10 mouse cellular contexts compared by ENCODE assay signal in genomic region chr17:29760404-29761375, GRCm38 (mm10). TPM values are rescaled to one million over a fixed set of nuclear protein-coding genes. Genes with fewer than 3 reads are reported as not detected.
DNase-seq lines count a peak whose midpoint lies in the region; ATAC-seq and TF ChIP-seq lines count a peak whose summit lies in the region.
"Had no signal": no experiment of that assay in that cellular context is flagged by ENCODE, and none has a peak within 500 bp of the region (broad histone marks: within the 10 kb centered on the region; RNA-seq: fewer than 3 reads in every experiment).

No protein-coding gene starts in this region.

- no peak for TF ChIP-seq CTCF in hindbrain, postnatal 0 days (IDR thresholded peaks at IDR 0.05; ENCODE audit: low read depth)
- TF ChIP-seq CTCF in MEL (IDR thresholded peaks at IDR 0.05 in 2 of 3, conservative IDR thresholded peaks at IDR 0.05 in 1 of 3; ENCODE audit: control insufficient read depth in 1 of 3, insufficient read depth in 1 of 3, low read depth in 2 of 3, low read length in 3 of 3, poor library complexity in 1 of 3, severe bottlenecking in 1 of 3), result no peak

- no peaks in the 10 kb centered on the region for H3K27me3 ChIP-seq in hindbrain, postnatal 0 days (ENCODE audit: insufficient read depth, low read length)
- H3K27me3 ChIP-seq in hindbrain, embryonic 16.5 days (replicated peaks; ENCODE audit: control insufficient read depth, insufficient read depth, low read length), result no peaks in the 10 kb centered on the region
- no peaks in the 10 kb centered on the region for H3K27me3 ChIP-seq in MEL (ENCODE audit: control insufficient read depth in 1 of 2, insufficient read depth in 2 of 2, low read length in 2 of 2)
- H3K27me3 ChIP-seq in forebrain, embryonic 16.5 days (replicated peaks; ENCODE audit: control insufficient read depth, insufficient read depth, low read length), result no peaks in the 10 kb centered on the region
- no peaks in the 10 kb centered on the region for H3K27me3 ChIP-seq in intestine, embryonic 16.5 days (replicated peaks; ENCODE audit: control insufficient read depth, insufficient read depth, low read length)

- 64% methylated on average over 20 of the region's 21 CpGs for WGBS in hindbrain, postnatal 0 days
- WGBS in hindbrain, embryonic 16.5 days, result 79% methylated on average over 20 of the region's 21 CpGs
- 67% methylated on average over 20 of the region's 21 CpGs for WGBS in forebrain, embryonic 16.5 days
- 73% methylated on average over 20 of the region's 21 CpGs for WGBS in intestine, embryonic 16.5 days

- no peak; a peak in 1 of 4 replicates for TF ChIP-seq EP300 in MEL (IDR thresholded peaks at IDR 0.05; ENCODE audit: low read depth in 1 of 2, low read length in 2 of 2)

- no peak overlapping the region for H3K9ac ChIP-seq in hindbrain, postnatal 0 days (replicated peaks; ENCODE audit: low read length)
- no peak overlapping the region for H3K9ac ChIP-seq in hindbrain, embryonic 16.5 days (ENCODE audit: low read depth, low read length)
- no peak overlapping the region for H3K9ac ChIP-seq in MEL (ENCODE audit: control insufficient read depth, low read depth, low read length, poor library complexity, severe bottlenecking)
- no peak overlapping the region for H3K9ac ChIP-seq in forebrain, embryonic 16.5 days (replicated peaks; ENCODE audit: low read depth, low read length)
- no peak overlapping the region for H3K9ac ChIP-seq in intestine, embryonic 16.5 days (ENCODE audit: low read depth, low read length)

- peak; percentile 49; the same call in 1 of the 2 replicates for ATAC-seq in hindbrain, postnatal 0 days
- no peak for ATAC-seq in hindbrain, embryonic 16.5 days
- peak; percentile 47 for ATAC-seq in forebrain, embryonic 16.5 days
- ATAC-seq in intestine, embryonic 16.5 days, result no peak
- ATAC-seq: intestine, postnatal 0 days had no signal

- no peak overlapping the region for H3K4me2 ChIP-seq in hindbrain, postnatal 0 days (ENCODE audit: low read depth, low read length)
- H3K4me2 ChIP-seq in hindbrain, embryonic 16.5 days (ENCODE audit: low read length), result no peak overlapping the region
- no peak overlapping the region for H3K4me2 ChIP-seq in forebrain, embryonic 16.5 days (ENCODE audit: low read length)
- no peak overlapping the region for H3K4me2 ChIP-seq in intestine, embryonic 16.5 days (ENCODE audit: low read depth, low read length)

- DNase-seq in hindbrain, postnatal 0 days (ENCODE audit: low spot score), result peak; percentile 63
- no peak for DNase-seq in MEL (ENCODE audit: low read depth, low spot score)
- DNase-seq in adrenal gland, postnatal 25 days, result peak; percentile 19
- DNase-seq in layer of hippocampus, adult 8-10 months (ENCODE audit: low spot score in 2 of 2), result no peak

- H3K79me2 ChIP-seq in MEL (ENCODE audit: control insufficient read depth, insufficient read depth, low read length, poor library complexity), result no peaks in the 10 kb centered on the region

- no peaks in the 10 kb centered on the region for H3K9me3 ChIP-seq in hindbrain, postnatal 0 days (ENCODE audit: low read length)
- H3K9me3 ChIP-seq in hindbrain, embryonic 16.5 days (ENCODE audit: control insufficient read depth, low read length), result no peaks in the 10 kb centered on the region
- no peaks in the 10 kb centered on the region for H3K9me3 ChIP-seq in MEL (replicated peaks; ENCODE audit: insufficient read depth, low read length)
- no peaks in the 10 kb centered on the region for H3K9me3 ChIP-seq in forebrain, embryonic 16.5 days (ENCODE audit: control insufficient read depth, low read length)
- H3K9me3 ChIP-seq in intestine, embryonic 16.5 days (ENCODE audit: control insufficient read depth, low read length), result no peaks in the 10 kb centered on the region

- no peak for TF ChIP-seq RAD21 in MEL (IDR thresholded peaks at IDR 0.05; ENCODE audit: low read depth, low read length)

- H3K36me3 ChIP-seq in hindbrain, postnatal 0 days (ENCODE audit: insufficient read depth, low read length), result no peaks in the 10 kb centered on the region
- H3K36me3 ChIP-seq in hindbrain, embryonic 16.5 days (ENCODE audit: control insufficient read depth, insufficient read depth, low read length), result no peaks in the 10 kb centered on the region
- peaks cover 0 to 4% of the 10 kb centered on the region in 2 experiments; a peak in 1 of 4 replicates for H3K36me3 ChIP-seq in MEL (ENCODE audit: control insufficient read depth in 1 of 2, insufficient read depth in 2 of 2, low read length in 2 of 2)
- H3K36me3 ChIP-seq in forebrain, embryonic 16.5 days (ENCODE audit: control insufficient read depth, insufficient read depth), result no peaks in the 10 kb centered on the region
- no peaks in the 10 kb centered on the region for H3K36me3 ChIP-seq in intestine, embryonic 16.5 days (ENCODE audit: control insufficient read depth, insufficient read depth, low read length)

- no peak overlapping the region for H3K4me3 ChIP-seq in hindbrain, postnatal 0 days (ENCODE audit: low read length)
- H3K4me3 ChIP-seq in hindbrain, embryonic 16.5 days (ENCODE audit: low read length), result no peak overlapping the region
- no peak overlapping the region for H3K4me3 ChIP-seq in MEL (ENCODE audit: control insufficient read depth in 1 of 2, insufficient read depth in 1 of 2, low read depth in 2 of 2, low read length in 2 of 2)
- H3K4me3 ChIP-seq in forebrain, embryonic 16.5 days (replicated peaks; ENCODE audit: low read length), result no peak overlapping the region
- no peak overlapping the region for H3K4me3 ChIP-seq in intestine, embryonic 16.5 days (ENCODE audit: low read length)
- H3K4me3 ChIP-seq: erythroblast, embryonic 14.5 days; megakaryocyte, embryonic 14.5 days had no signal

- no peaks in the 10 kb centered on the region; the same call in none of the 2 replicates for H3K4me1 ChIP-seq in hindbrain, postnatal 0 days (ENCODE audit: insufficient read depth, low read length)
- peaks cover 5% of the 10 kb centered on the region for H3K4me1 ChIP-seq in hindbrain, embryonic 16.5 days (ENCODE audit: control insufficient read depth, insufficient read depth, low read depth, low read length)
- H3K4me1 ChIP-seq in MEL (ENCODE audit: control insufficient read depth in 1 of 2, insufficient read depth in 2 of 2, low read length in 2 of 2), result peaks cover 2 to 8% of the 10 kb centered on the region in 2 experiments; a peak in 2 of 4 replicates
- peaks cover 13% of the 10 kb centered on the region for H3K4me1 ChIP-seq in forebrain, embryonic 16.5 days (replicated peaks; ENCODE audit: control insufficient read depth, insufficient read depth, low read length)
- peaks cover 5% of the 10 kb centered on the region; the same call in 1 of the 2 replicates for H3K4me1 ChIP-seq in intestine, embryonic 16.5 days (ENCODE audit: control insufficient read depth, insufficient read depth, low read length)

- no peak overlapping the region for H3K27ac ChIP-seq in hindbrain, postnatal 0 days
- no peak overlapping the region for H3K27ac ChIP-seq in hindbrain, embryonic 16.5 days (ENCODE audit: low read depth, low read length)
- no peak overlapping the region for H3K27ac ChIP-seq in MEL (ENCODE audit: control insufficient read depth, low read depth, low read length)
- H3K27ac ChIP-seq in forebrain, embryonic 16.5 days (ENCODE audit: low read length), result peak overlapping the region; percentile 70
- H3K27ac ChIP-seq in intestine, embryonic 16.5 days (ENCODE audit: low read length), result no peak overlapping the region

- no peak for TF ChIP-seq POLR2A in MEL (IDR thresholded peaks at IDR 0.05; ENCODE audit: control insufficient read depth in 1 of 2, insufficient read depth in 1 of 2, low read depth in 1 of 2, low read length in 2 of 2, poor library complexity in 1 of 2)

TF ChIP-seq in MEL, 35 proteins besides CTCF, POLR2A, EP300 and RAD21:
- TF ChIP-seq POLR2AphosphoS5 (IDR thresholded peaks at IDR 0.05; ENCODE audit: borderline replicate concordance, low read depth, low read length) (no peak), JUND (IDR thresholded peaks at IDR 0.05; ENCODE audit: low read depth, low read length) (peak; percentile 22; the same call in 1 of the 2 replicates), MAFK (IDR thresholded peaks at IDR 0.05; ENCODE audit: borderline replicate concordance, low read depth, low read length) (no peak), USF2 (IDR thresholded peaks at IDR 0.05; ENCODE audit: borderline replicate concordance in 1 of 2, insufficient read depth in 1 of 2, low read depth in 1 of 2, low read length in 2 of 2) (no peak), MYC (IDR thresholded peaks at IDR 0.05; ENCODE audit: low read depth, low read length) (no peak), E2F4 (IDR thresholded peaks at IDR 0.05; ENCODE audit: borderline replicate concordance, low read depth, low read length) (no peak), KAT2A (conservative IDR thresholded peaks at IDR 0.05; ENCODE audit: low read depth, low read length) (no peak), MEF2A (IDR thresholded peaks at IDR 0.05; ENCODE audit: extremely low read depth, insufficient replicate concordance, low read depth, low read length, poor library complexity, severe bottlenecking) (no peak)

RNA-seq across cellular contexts. Expression of gene Ccdc167, which starts 43.8 kb away (rescaled TPM):
- total RNA-seq in hindbrain, postnatal 0 days (2014; rRNA removed), result 9.7 and 14.4 TPM in 2 replicates
- 9.8 and 11.3 TPM in 2 replicates for polyA plus RNA-seq in hindbrain, postnatal 0 days (2015; fragmentation: Nextera tagmentation; extraction: Ambion mirVana)
- 9.3 and 11.1 TPM in 2 replicates for polyA plus RNA-seq in hindbrain, embryonic 16.5 days (2015; fragmentation: Nextera tagmentation; extraction: Ambion mirVana)
- 12.2 and 13.4 TPM in 2 replicates for total RNA-seq in MEL (2012; rRNA removed)
- 10 to 100 TPM in 1 of 2 experiments, not detected in 1; 12.1 TPM for polyA plus RNA-seq in MEL (2012; ENCODE audit: insufficient read depth in 1 of 2, insufficient read length in 2 of 2, low read depth in 1 of 2, low replicate concordance in 2 of 2, missing spikeins in 1 of 2)
- 9.3 and 14.0 TPM in 2 replicates for total RNA-seq in adrenal gland, postnatal 25 days (2021)
- polyA plus RNA-seq in forebrain, embryonic 16.5 days (2015; fragmentation: Nextera tagmentation; extraction: Ambion mirVana), result 9.3 and 11.6 TPM in 2 replicates
- polyA plus RNA-seq in intestine, embryonic 16.5 days (2015; fragmentation: Nextera tagmentation; extraction: Ambion mirVana), result 10.2 and 12.4 TPM in 2 replicates
- total RNA-seq in layer of hippocampus, adult 8-10 months (2022), result 10 to 100 TPM; 17.0 to 25.2 (median 23.1) TPM

Comparison
In these comparisons a context has a peak if more than half of its experiments do, and no peak if none do; other contexts are left out.
1. ATAC-seq: peak in hindbrain, postnatal 0 days (single experiment) and forebrain, embryonic 16.5 days (single experiment); none in hindbrain, embryonic 16.5 days (single experiment) and intestine, embryonic 16.5 days (single experiment).
2. DNase-seq: peak in hindbrain, postnatal 0 days (single experiment) and adrenal gland, postnatal 25 days (single experiment); none in MEL (single experiment) and layer of hippocampus, adult 8-10 months (0 of 2).